Mouse (Mus musculus): ENCODE measurements around the gene Acsm2. TPM values are rescaled to one million over a fixed set of nuclear protein-coding genes. Genes with fewer than 3 reads are reported as not detected.

The Acsm2 gene
- not detected in 2 replicates for polyA plus RNA-seq (2015; fragmentation: Nextera tagmentation; extraction: Ambion mirVana)

DNA sequence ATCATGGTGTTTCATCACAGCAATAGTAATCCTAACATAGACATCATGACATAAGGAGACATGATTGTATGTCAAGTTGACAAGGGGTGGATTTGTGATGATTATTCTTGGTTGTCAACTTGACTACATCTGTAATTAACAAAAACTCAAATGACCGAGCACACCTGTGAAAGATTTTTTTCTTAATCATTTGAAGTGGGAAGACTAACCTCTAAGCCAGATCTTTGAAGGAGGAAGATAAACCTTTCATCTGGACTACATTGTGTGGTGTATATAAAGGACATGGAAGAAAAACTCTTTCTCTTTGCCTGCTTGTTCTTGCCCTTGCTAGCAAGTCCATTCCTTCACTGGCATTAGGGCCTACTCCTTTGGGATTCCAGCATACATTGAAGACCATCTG lies at the start of gene Acsm2:
Gene Acsm2, plus strand, starts transcription at position 301 of the 400 bp plus-strand sequence.
- H3K4me2 ChIP-seq: no peak within 1 kb of the TSS
- 68% methylated on average over 1 of the region's 1 CpGs for WGBS
- no peaks in the 10 kb centered on the region for H3K9me3 ChIP-seq
- no peaks in the 10 kb centered on the region for H3K4me1 ChIP-seq
- no peak for ATAC-seq (ENCODE audit: insufficient read depth, low FRiP score, low read depth)
- no peaks in the 10 kb centered on the region for H3K36me3 ChIP-seq
- no peak within 1 kb of the TSS for H3K27ac ChIP-seq
- no peak within 1 kb of the TSS for H3K4me3 ChIP-seq (replicated peaks)
- H3K27me3 ChIP-seq (replicated peaks): no peaks in the 10 kb centered on the region
- H3K9ac ChIP-seq: no peak within 1 kb of the TSS

DNA sequence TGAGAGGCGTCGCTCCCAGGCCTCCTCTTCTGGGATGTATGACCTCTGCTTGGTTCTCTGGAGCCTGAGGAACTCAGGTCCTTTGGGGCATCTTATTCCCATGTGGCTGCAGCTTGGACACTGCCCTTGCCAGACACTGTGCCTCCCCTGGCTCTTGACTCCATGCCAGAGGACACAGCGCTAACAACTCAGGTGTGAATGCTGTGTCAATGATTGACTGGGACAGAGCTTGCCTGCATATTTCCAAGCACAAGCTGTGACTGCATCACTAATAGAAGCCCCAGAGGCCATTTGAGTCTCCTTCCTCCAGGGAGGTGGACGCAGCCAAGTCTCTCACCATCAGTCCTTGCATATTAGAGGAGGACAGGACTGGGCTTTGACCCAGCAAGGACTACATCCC lies 43.0 kb upstream of the Acsm2 start:
- ATAC-seq (ENCODE audit: insufficient read depth, low FRiP score, low read depth): no peak
- 79% methylated on average over 4 of the region's 4 CpGs for WGBS
- no peak overlapping the region for H3K9ac ChIP-seq
- H3K4me3 ChIP-seq (replicated peaks): no peak overlapping the region
- no peak overlapping the region for H3K27ac ChIP-seq
- no peaks in the 10 kb centered on the region for H3K36me3 ChIP-seq
- no peaks in the 10 kb centered on the region for H3K27me3 ChIP-seq (replicated peaks)
- no peak overlapping the region for H3K4me2 ChIP-seq
- H3K9me3 ChIP-seq: no peaks in the 10 kb centered on the region
- no peaks in the 10 kb centered on the region for H3K4me1 ChIP-seq

DNA sequence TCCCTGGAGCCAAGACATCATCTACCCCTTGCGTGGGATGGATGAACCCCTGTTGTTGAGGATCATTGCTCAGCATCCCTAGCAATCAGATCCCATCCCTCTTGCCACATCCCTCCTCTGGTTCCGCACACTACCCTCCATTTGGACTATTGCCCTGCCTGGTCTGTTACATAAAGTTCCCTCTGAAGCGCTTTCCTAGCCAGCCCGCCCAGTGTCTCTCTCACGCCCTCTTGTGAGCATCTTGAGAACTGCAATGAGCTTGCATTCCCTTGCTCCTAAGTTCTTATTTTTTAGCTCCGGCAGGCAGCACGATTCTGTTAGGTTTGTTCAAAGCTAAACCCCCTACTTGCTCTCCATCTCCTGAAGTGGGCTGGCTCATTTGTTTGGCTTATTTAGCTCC lies 41.1 kb upstream of the Acsm2 start:
- H3K27me3 ChIP-seq (replicated peaks): no peaks in the 10 kb centered on the region
- no peak overlapping the region for H3K4me2 ChIP-seq
- no peak overlapping the region for H3K9ac ChIP-seq
- H3K4me3 ChIP-seq (replicated peaks): no peak overlapping the region
- H3K4me1 ChIP-seq: no peaks in the 10 kb centered on the region
- no peaks in the 10 kb centered on the region for H3K9me3 ChIP-seq
- no peaks in the 10 kb centered on the region for H3K36me3 ChIP-seq
- no peak overlapping the region for H3K27ac ChIP-seq
- ATAC-seq (ENCODE audit: insufficient read depth, low FRiP score, low read depth): no peak
- 35% methylated on average over 7 of the region's 7 CpGs for WGBS

DNA sequence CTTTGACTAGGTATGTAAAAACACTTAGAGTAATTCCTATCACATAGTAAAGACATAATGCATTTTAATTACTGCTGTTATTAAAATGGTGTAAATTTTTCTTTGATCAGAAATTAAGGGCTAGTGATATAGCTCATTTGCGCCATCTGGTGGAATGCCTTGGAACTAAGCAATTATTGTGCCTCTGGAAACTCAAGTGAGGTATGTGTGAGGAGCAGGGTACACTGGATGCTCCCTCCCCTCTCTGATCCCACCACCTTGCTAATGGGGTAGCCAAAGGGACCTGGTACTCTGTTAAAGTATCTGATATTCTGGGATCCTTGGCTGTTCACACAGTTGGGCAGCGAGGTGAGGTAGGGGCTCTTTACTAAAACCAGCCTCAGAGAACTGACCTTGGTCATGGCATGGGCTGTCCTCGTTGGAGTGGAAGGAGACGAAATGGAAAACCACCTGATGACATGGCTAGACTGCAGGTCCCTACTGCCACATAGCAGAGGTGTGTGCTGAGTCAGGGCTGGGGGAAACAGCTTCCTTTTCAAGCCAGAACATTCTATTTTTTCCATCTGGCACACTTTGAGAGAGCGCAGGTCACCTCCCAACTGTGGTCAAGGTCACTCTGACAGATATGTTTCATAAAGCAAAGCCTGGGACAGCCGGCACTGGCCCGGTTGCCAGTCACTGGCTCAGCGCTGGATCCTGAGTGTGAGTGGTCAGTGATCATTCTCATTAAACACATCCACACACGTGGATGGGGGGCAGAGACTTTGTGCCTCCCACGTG lies 38.5 kb upstream of the Acsm2 start:
- H3K27ac ChIP-seq: no peak overlapping the region
- H3K9me3 ChIP-seq: no peaks in the 10 kb centered on the region
- no peak for ATAC-seq (ENCODE audit: insufficient read depth, low FRiP score, low read depth)
- H3K4me1 ChIP-seq: no peaks in the 10 kb centered on the region
- no peak overlapping the region for H3K9ac ChIP-seq
- no peaks in the 10 kb centered on the region for H3K36me3 ChIP-seq
- WGBS: 67% methylated on average over 10 of the region's 10 CpGs
- no peak overlapping the region for H3K4me2 ChIP-seq
- H3K27me3 ChIP-seq (replicated peaks): no peaks in the 10 kb centered on the region
- H3K4me3 ChIP-seq (replicated peaks): no peak overlapping the region

DNA sequence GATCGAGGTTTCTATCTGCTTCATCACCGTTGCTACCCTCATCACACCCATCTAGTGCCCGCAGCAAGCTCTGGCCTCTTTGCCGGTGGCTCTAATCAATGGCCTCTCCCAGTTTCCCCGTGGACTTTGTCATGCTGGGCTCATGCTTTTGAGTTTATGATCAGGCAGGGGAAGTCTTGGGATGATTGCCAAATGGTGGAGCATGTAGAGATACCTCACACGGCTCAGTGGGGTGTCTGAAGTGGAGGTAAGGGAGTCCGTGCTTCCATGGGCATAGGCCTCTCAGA lies 37.9 kb upstream of the Acsm2 start:
- Histone ChIP-seq H3K27me3 (replicated peaks) (no peaks in the 10 kb centered on the region), H3K4me3 (replicated peaks) (no peak overlapping the region), H3K4me1 (no peaks in the 10 kb centered on the region), H3K36me3 (no peaks in the 10 kb centered on the region), H3K9ac (no peak overlapping the region), H3K9me3 (no peaks in the 10 kb centered on the region), H3K27ac (no peak overlapping the region), H3K4me2 (no peak overlapping the region)
- WGBS: 80% methylated on average over 7 of the region's 7 CpGs
- ATAC-seq (ENCODE audit: insufficient read depth, low FRiP score, low read depth): no peak

DNA sequence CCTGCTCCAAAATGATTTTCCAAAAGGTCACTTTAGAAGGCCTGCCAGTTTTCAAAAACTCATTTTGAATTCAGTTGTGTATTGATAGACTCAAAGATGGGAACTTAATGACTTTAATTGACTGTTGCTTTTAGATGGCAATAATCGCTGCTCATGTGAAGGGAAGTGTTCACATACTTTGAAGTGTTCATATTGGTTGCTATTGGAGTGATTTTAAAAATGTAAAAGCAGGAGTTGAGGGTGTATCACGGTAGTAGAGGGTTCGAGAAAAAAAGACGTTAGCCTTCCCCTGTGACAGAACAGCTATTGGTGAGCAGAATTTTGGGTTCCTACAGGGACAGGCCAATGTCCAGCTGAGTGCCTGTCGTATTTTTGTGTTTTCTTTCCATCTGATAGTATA lies 35.0 kb upstream of the Acsm2 start, which contains the start of gene Acsm5:
Gene Acsm5, plus strand, starts transcription at position 301 of the 400 bp plus-strand sequence.
- H3K4me3 ChIP-seq (replicated peaks): no peak within 1 kb of the TSS
- H3K4me1 ChIP-seq: no peaks in the 10 kb centered on the region
- no peak within 1 kb of the TSS for H3K4me2 ChIP-seq
- no peaks in the 10 kb centered on the region for H3K27me3 ChIP-seq (replicated peaks)
- H3K27ac ChIP-seq: no peak within 1 kb of the TSS
- ATAC-seq (ENCODE audit: insufficient read depth, low FRiP score, low read depth): no peak
- H3K9me3 ChIP-seq: no peaks in the 10 kb centered on the region
- 67% methylated on average over 5 of the region's 5 CpGs for WGBS
- H3K9ac ChIP-seq: no peak within 1 kb of the TSS
- no peaks in the 10 kb centered on the region for H3K36me3 ChIP-seq

DNA sequence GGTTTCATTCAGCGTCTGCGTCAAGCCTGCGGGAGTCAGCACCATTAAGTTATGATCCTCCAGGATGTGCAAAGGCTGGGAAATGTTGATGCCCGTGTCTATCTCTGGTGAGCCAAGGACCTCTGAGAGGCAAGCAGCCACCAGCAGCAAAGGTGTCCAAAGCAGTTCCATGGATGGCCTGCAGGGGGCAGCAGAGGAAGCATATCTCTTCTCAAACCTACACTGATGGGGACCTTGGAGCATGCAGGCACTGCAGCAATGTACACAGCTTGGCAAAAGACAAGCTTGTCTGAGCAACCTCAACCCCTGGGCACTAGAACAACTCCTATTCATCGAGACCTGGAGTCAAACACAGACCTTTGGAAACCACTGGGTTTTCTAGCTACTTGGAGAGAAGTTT lies 34.5 kb upstream of the Acsm2 start:
- Histone ChIP-seq H3K4me3 (replicated peaks) (no peak overlapping the region), H3K27me3 (replicated peaks) (no peaks in the 10 kb centered on the region), H3K9ac (no peak overlapping the region), H3K36me3 (no peaks in the 10 kb centered on the region), H3K27ac (no peak overlapping the region), H3K9me3 (no peaks in the 10 kb centered on the region), H3K4me1 (no peaks in the 10 kb centered on the region), H3K4me2 (no peak overlapping the region)
- ATAC-seq (ENCODE audit: insufficient read depth, low FRiP score, low read depth): no peak
- WGBS: 44% methylated on average over 5 of the region's 5 CpGs

DNA sequence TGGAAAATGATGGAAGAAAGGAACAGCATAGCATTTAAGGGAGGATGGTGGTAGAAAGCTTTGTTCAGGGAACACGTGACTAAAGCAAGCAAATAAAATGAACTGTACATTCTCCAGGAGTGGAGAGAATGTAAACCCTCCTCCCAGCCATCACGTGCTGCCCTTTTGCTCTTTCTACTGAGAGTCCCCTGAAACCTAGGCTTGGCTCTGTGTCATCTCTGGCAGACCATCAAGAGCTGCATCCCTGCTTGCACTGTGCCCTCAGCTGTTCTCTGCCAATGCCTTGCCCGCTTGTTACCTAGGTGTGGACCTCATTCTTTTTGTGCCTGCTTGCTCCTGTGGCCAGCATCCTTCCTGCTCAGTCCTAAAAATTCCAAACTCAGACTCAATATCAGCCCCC lies 32.3 kb upstream of the Acsm2 start:
- 64% methylated on average over 3 of the region's 3 CpGs for WGBS
- Histone ChIP-seq H3K4me2 (no peak overlapping the region), H3K36me3 (no peaks in the 10 kb centered on the region), H3K9ac (no peak overlapping the region), H3K4me1 (no peaks in the 10 kb centered on the region), H3K27me3 (replicated peaks) (no peaks in the 10 kb centered on the region), H3K9me3 (no peaks in the 10 kb centered on the region), H3K27ac (no peak overlapping the region), H3K4me3 (replicated peaks) (no peak overlapping the region)
- ATAC-seq (ENCODE audit: insufficient read depth, low FRiP score, low read depth): no peak

DNA sequence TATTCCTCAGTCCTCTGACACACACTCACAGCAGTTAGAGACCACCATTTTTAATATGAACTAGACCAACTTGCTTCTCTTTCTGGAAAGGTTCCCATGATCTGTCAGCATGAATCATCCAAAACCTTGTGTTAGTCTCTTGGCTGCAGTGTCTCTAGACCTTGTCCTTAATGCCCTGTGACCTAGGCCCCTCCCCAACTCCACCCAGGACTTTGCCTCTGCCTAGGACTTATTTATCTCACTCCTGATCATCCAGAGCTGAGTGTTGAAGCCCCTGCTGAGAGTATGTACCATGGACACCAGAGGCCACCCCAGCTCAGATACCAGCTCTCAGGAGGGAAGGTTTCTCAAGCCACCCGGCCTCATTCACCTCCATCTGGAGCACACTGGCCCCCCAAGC lies 31.8 kb upstream of the Acsm2 start:
- WGBS: 81% methylated on average over 1 of the region's 1 CpGs
- Histone ChIP-seq H3K36me3 (no peaks in the 10 kb centered on the region), H3K4me1 (no peaks in the 10 kb centered on the region), H3K27ac (no peak overlapping the region), H3K4me3 (replicated peaks) (no peak overlapping the region), H3K27me3 (replicated peaks) (no peaks in the 10 kb centered on the region), H3K9me3 (no peaks in the 10 kb centered on the region), H3K9ac (no peak overlapping the region), H3K4me2 (no peak overlapping the region)
- no peak for ATAC-seq (ENCODE audit: insufficient read depth, low FRiP score, low read depth)

DNA sequence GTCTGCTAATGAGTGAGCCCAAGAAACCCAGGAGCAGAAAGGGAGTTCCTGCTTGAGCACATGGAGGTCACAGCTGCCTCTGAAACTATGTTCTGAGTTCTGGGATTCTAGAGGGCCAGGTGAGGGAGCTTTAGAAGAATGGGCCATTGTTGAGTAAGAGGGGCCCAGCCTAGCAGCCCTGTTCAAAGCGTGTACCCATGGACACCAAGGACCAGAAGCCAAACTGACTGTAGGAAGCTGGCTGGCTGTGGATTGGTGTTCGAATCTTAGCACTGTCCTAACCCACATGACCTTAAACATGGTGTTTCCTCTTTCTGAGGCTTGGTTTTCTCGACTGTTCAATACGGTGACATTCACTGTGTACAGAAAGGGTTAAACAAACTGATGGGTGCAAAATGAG lies 30.8 kb upstream of the Acsm2 start, which contains the start of gene Pdilt:
Gene Pdilt, minus strand, starts transcription at position 101 of the 400 bp plus-strand sequence.
- WGBS: 67% methylated on average over 4 of the region's 4 CpGs
- no peaks in the 10 kb centered on the region for H3K4me1 ChIP-seq

DNA sequence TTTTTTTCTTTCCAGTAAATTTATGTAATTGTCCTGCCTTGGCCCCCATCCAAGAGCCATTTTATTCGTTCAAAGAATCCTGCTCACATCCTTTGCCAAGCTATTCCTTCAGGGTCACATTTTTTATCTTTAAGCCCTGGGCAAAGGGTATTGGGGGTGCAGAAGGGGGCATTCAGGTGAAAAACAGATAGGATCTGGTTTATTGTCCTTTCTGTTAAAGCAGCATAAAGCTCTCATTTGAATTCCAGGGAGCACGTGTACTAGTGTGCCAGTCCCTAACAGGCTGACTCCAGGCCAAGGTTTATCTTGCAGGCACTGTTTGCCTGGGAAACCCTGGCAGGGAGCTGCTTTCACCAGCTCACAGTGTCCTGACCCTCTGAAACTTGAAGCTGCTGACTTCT lies 28.3 kb upstream of the Acsm2 start:
- Histone ChIP-seq H3K9ac (no peak overlapping the region), H3K27ac (no peak overlapping the region), H3K4me2 (no peak overlapping the region), H3K4me1 (no peaks in the 10 kb centered on the region), H3K27me3 (replicated peaks) (no peaks in the 10 kb centered on the region), H3K9me3 (no peaks in the 10 kb centered on the region), H3K36me3 (no peaks in the 10 kb centered on the region), H3K4me3 (replicated peaks) (no peak overlapping the region)
- WGBS: 24% methylated on average over 2 of the region's 2 CpGs
- ATAC-seq (ENCODE audit: insufficient read depth, low FRiP score, low read depth): no peak; the same call in 1 of the 2 replicates

More for the DNA sequence above, 30.8 kb upstream of the Acsm2 start, which contains the start of gene Pdilt:
- no peak within 1 kb of the TSS for H3K9ac ChIP-seq
- H3K27me3 ChIP-seq (replicated peaks): no peaks in the 10 kb centered on the region
- no peak within 1 kb of the TSS for H3K4me3 ChIP-seq (replicated peaks)
- no peak within 1 kb of the TSS for H3K27ac ChIP-seq
- H3K4me2 ChIP-seq: no peak within 1 kb of the TSS
- no peaks in the 10 kb centered on the region for H3K9me3 ChIP-seq
- no peaks in the 10 kb centered on the region for H3K36me3 ChIP-seq
- no peak for ATAC-seq (ENCODE audit: insufficient read depth, low FRiP score, low read depth)

DNA sequence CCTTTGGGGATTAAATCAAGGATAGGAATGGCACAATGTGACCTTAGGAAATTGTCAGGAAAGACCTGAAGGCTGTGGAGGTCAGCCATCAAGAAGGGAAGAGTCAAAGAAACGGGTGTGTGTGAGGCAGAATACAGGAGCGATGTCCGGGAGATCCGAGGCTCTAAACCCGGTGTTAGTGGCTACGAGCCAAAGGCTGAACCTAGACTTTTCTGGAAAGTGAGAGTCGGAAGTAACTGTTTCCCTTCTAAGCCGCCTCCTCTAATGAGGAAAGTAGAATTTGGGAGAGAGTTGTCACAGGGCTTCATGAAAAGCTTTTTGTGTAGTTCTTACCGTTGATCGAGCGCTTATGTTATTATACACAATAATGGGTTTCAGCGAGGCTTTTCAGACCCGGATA lies 27.7 kb upstream of the Acsm2 start:
- Histone ChIP-seq H3K9ac (no peak overlapping the region), H3K36me3 (no peaks in the 10 kb centered on the region), H3K27ac (no peak overlapping the region), H3K4me2 (no peak overlapping the region), H3K9me3 (no peaks in the 10 kb centered on the region), H3K27me3 (replicated peaks) (no peaks in the 10 kb centered on the region), H3K4me3 (replicated peaks) (no peak overlapping the region), H3K4me1 (no peaks in the 10 kb centered on the region)
- no peak for ATAC-seq (ENCODE audit: insufficient read depth, low FRiP score, low read depth)
- WGBS: 77% methylated on average over 13 of the region's 13 CpGs

DNA sequence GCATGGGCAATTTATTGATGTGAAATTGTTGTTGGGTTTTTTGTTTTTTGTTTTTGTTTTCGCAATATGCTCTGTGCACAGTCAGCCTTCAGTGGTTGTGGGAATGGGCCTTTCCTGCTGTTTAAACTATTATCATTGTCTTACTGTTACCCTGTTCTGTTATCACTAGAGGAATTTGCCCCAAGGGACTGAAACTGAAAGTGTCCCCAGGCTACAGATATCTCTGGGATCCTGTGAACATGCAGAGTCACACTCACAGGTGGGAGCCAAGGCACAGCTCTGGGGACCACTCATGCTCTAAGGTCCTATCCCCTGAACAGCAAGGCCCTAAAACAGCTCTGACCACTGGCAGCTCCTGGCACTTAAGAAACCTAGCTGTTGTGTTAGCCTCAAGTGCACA lies 27.0 kb upstream of the Acsm2 start:
- Histone ChIP-seq H3K9me3 (no peaks in the 10 kb centered on the region), H3K4me2 (no peak overlapping the region), H3K4me1 (no peaks in the 10 kb centered on the region), H3K4me3 (replicated peaks) (no peak overlapping the region), H3K9ac (no peak overlapping the region), H3K27me3 (replicated peaks) (no peaks in the 10 kb centered on the region), H3K36me3 (no peaks in the 10 kb centered on the region), H3K27ac (no peak overlapping the region)
- WGBS: 88% methylated on average over 1 of the region's 1 CpGs
- no peak for ATAC-seq (ENCODE audit: insufficient read depth, low FRiP score, low read depth)
